Mouse (Mus musculus) heart, postnatal 0 days (tissue): ENCODE results near the gene Cdk1. TPM values are rescaled to one million over a fixed set of nuclear protein-coding genes. Genes with fewer than 3 reads are reported as not detected.
A peak's percentile ranks its signal among the peaks of the same experiment; 100 is the strongest.

Experiments
- ATAC-seq: fragments of 200-750 bp; cut with Nextera tagmentation; 2 replicates; pipeline ENCODE4 v1.8.0; 2017; ENCODE audit warnings: low read depth, moderate number of reproducible peaks, moderate library complexity; ENCODE audit not compliant: insufficient read depth
- DNase-seq: peaks from one replicate; pipeline ENCODE4 v3.0.0-alpha.2; 2016; ENCODE audit warnings: low spot score
- H3K27ac ChIP-seq: fragments of 300-500 bp; sonication (generic); 2 replicates; pipeline ENCODE4 v1.5.1; 2014; ENCODE audit warnings: low read depth, mild to moderate bottlenecking
- H3K27me3 ChIP-seq: fragments of 300-500 bp; sonication (generic); 2 replicates; pipeline ENCODE4 v1.6.1; 2014; ENCODE audit warnings: low read length, mixed read lengths; ENCODE audit not compliant: control insufficient read depth, insufficient read depth
- H3K36me3 ChIP-seq: fragments of 300-500 bp; sonication (generic); replicated peaks from 2 replicates; pipeline ENCODE4 v1.6.1; 2014; ENCODE audit warnings: low read length, mixed read lengths; ENCODE audit not compliant: control insufficient read depth, insufficient read depth
- H3K4me1 ChIP-seq: fragments of 300-500 bp; sonication (generic); 2 replicates; pipeline ENCODE4 v1.6.1; 2014; ENCODE audit warnings: antibody characterized with exemption; ENCODE audit not compliant: control insufficient read depth, insufficient read depth
- H3K4me2 ChIP-seq: fragments of 300-500 bp; sonication (generic); 2 replicates; pipeline ENCODE4 v1.6.1; 2014; ENCODE audit warnings: low read depth, mild to moderate bottlenecking, low read length, moderate library complexity
- H3K4me3 ChIP-seq: fragments of 300-500 bp; sonication (generic); 2 replicates; pipeline ENCODE4 v1.5.1; 2014; ENCODE audit warnings: low read depth, low read length
- H3K9ac ChIP-seq: fragments of 300-500 bp; sonication (generic); replicated peaks from 2 replicates; pipeline ENCODE4 v1.6.1; 2014; ENCODE audit warnings: low read depth, low read length, mixed read lengths
- H3K9me3 ChIP-seq: fragments of 300-500 bp; sonication (generic); replicated peaks from 2 replicates; pipeline ENCODE4 v1.6.1; 2016; ENCODE audit warnings: low read length; ENCODE audit not compliant: control insufficient read depth
- CTCF ChIP-seq: IDR thresholded peaks from 2 replicates; pipeline ENCODE4 v1.5.1; 2016; ENCODE audit warnings: antibody characterized with exemption, control low read depth, low read depth
- EP300 ChIP-seq: IDR thresholded peaks from 2 replicates; pipeline ENCODE4 v1.6.1; 2016; ENCODE audit warnings: antibody characterized with exemption, low read depth
- WGBS: fragments of 180-500 bp; shearing (Covaris S2); extraction: QIAGEN DNeasy Blood & Tissue Kit; methylation state at CpG from one replicate; pipeline ENCODE4 v1.1.7; 2014; 5-methylcytosine and 5-hydroxymethylcytosine counted together
- polyA plus RNA-seq: library from polyadenylated mRNA; unstranded; fragments of >200 nt; fragmentation: Nextera tagmentation; extraction: Ambion mirVana; gene quantifications from 2 replicates; pipeline ENCODE4 v1.2.1, GENCODE M21; 2015
- total RNA-seq: library from RNA; depleted of rRNA; stranded (reverse); fragments of >200 nt; gene quantifications from 2 replicates; pipeline ENCODE4 v1.2.3, GENCODE M21; 2014; ENCODE audit warnings: low replicate concordance

The Cdk1 gene
- total and polyA plus RNA-seq, 2 experiments from 2014 or later: 90.6 to 122 TPM

GRCm38 (mm10) chr10:69309109-69309508, 43.6 kb downstream of the Cdk1 start:
- no peak for ATAC-seq
- 59% methylated on average over 5 of the region's 5 CpGs for WGBS
- H3K9ac ChIP-seq: no peak overlapping the region

GRCm38 (mm10) chr10:69307067-69307466, 45.7 kb downstream of the Cdk1 start:
- Histone ChIP-seq H3K9ac (no peak overlapping the region), H3K9me3 (no peaks in the 10 kb centered on the region), H3K27me3 (no peaks in the 10 kb centered on the region), H3K4me1 (no peaks in the 10 kb centered on the region), H3K36me3 (no peaks in the 10 kb centered on the region), H3K27ac (no peak overlapping the region), H3K4me3 (no peak overlapping the region), H3K4me2 (no peak overlapping the region)
- ATAC-seq (peak; percentile 56; the same call in 1 of the 2 replicates), DNase-seq (peak; percentile 61)
- WGBS: 38% methylated on average over 5 of the region's 5 CpGs
- no peak for TF ChIP-seq EP300
- peak; percentile 97 for TF ChIP-seq CTCF

More at GRCm38 (mm10) chr10:69309109-69309508, 43.6 kb downstream of the Cdk1 start:
- Histone ChIP-seq H3K36me3 (no peaks in the 10 kb centered on the region), H3K4me2 (no peak overlapping the region), H3K27me3 (no peaks in the 10 kb centered on the region), H3K9me3 (no peaks in the 10 kb centered on the region), H3K27ac (no peak overlapping the region), H3K4me3 (no peak overlapping the region), H3K4me1 (no peaks in the 10 kb centered on the region)
- DNase-seq: no peak
- TF ChIP-seq EP300: no peak
- TF ChIP-seq CTCF: no peak

- Histone ChIP-seq H3K27ac (no peak overlapping the region), H3K9me3 (no peaks in the 10 kb centered on the region), H3K4me1 (no peaks in the 10 kb centered on the region), H3K27me3 (no peaks in the 10 kb centered on the region), H3K4me3 (no peak overlapping the region), H3K9ac (no peak overlapping the region), H3K4me2 (no peak overlapping the region), H3K36me3 (no peaks in the 10 kb centered on the region)
- WGBS: 43% methylated on average over 14 of the region's 14 CpGs
- TF ChIP-seq EP300: no peak
- TF ChIP-seq CTCF: peak; percentile 74
- ATAC-seq (no peak), DNase-seq (no peak)
Measured at GRCm38 (mm10) chr10:69306205-69306604, 46.5 kb downstream of the Cdk1 start.

GRCm38 (mm10) chr10:69305600-69305999, 47.1 kb downstream of the Cdk1 start:
- H3K4me3 ChIP-seq: no peak overlapping the region
- DNase-seq (no peak), ATAC-seq (no peak)
- no peak overlapping the region for H3K9ac ChIP-seq
- no peaks in the 10 kb centered on the region for H3K4me1 ChIP-seq
- 41% methylated on average over 7 of the region's 7 CpGs for WGBS
- TF ChIP-seq EP300 (no peak), CTCF (no peak)
- H3K4me2 ChIP-seq: no peak overlapping the region
- H3K9me3 ChIP-seq: no peaks in the 10 kb centered on the region
- no peaks in the 10 kb centered on the region for H3K36me3 ChIP-seq
- no peak overlapping the region for H3K27ac ChIP-seq
- H3K27me3 ChIP-seq: no peaks in the 10 kb centered on the region

GRCm38 (mm10) chr10:69304819-69305218, 47.9 kb downstream of the Cdk1 start:
- Histone ChIP-seq H3K36me3 (no peaks in the 10 kb centered on the region), H3K4me1 (no peaks in the 10 kb centered on the region), H3K4me3 (no peak overlapping the region), H3K9ac (no peak overlapping the region), H3K27ac (no peak overlapping the region), H3K9me3 (no peaks in the 10 kb centered on the region), H3K4me2 (no peak overlapping the region), H3K27me3 (no peaks in the 10 kb centered on the region)
- DNase-seq: no peak
- no peak for ATAC-seq
- TF ChIP-seq EP300: no peak
- TF ChIP-seq CTCF: no peak
- 83% methylated on average over 3 of the region's 3 CpGs for WGBS

- 67% methylated on average over 3 of the region's 3 CpGs for WGBS
- Histone ChIP-seq H3K27ac (no peak overlapping the region), H3K9ac (no peak overlapping the region), H3K36me3 (no peaks in the 10 kb centered on the region), H3K4me3 (no peak overlapping the region), H3K9me3 (no peaks in the 10 kb centered on the region), H3K4me2 (no peak overlapping the region), H3K27me3 (no peaks in the 10 kb centered on the region), H3K4me1 (no peaks in the 10 kb centered on the region)
- TF ChIP-seq EP300: no peak
- TF ChIP-seq CTCF: no peak
- DNase-seq: no peak
- ATAC-seq: no peak
Measured at GRCm38 (mm10) chr10:69302667-69303066, 50.1 kb downstream of the Cdk1 start.
